Mouse (Mus musculus): Measurements from ENCODE around the gene Gbp6. TPM values are rescaled to one million over a fixed set of nuclear protein-coding genes. Genes with fewer than 3 reads are reported as not detected.

Gbp6 gene
- 100 to 1,000 TPM; 138 to 196 TPM for polyA plus RNA-seq (2017; shearing (Covaris generic))

DNA sequence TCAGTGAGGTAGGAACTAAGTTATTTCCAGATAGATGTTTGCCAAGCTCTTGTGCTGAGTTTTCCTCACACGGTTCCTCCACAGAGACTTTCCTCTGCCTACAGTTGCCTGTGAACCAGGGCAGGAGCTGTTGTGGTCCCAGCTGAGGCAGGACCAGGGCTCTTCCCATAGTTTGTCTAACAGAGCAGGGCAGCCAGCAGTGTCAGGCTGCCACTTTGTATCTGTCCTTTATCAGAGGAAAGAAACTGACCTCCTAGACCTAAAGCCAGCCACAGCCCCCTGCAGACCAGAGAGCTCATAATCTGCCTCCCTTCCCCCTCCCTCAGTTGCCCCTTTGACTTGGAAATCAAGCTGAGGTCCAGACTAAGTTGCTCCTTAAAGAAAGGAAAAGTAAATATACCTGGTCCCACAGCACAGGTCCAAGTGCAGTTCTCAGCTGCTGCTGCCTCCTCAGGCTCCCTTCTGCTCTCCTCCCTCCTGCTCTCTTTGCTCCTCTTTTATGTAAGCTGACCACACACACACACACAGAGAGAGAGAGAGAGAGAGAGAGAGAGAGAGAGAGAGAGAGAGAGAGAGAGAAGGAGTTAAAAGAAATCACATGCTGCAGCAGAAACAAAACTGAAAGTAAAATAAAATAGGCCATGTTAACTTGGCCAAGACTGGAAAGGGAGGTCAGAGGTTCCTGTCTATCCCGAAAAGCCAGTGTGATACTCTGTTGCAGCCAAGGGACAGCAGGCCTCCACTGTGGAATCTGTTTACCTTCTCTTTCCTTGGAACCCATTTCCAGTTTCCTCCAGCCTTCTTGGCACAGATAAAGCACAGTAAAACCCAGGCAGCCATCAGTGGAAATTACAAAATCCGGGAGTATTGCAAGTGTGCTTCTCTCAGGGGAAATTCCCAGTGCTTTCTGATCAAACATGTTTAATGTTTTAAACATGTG is at the start of gene Gbp6, which contains the start of gene Gm43302:
Gene Gbp6 (minus strand): TSS at position 473 of the 940 bp plus-strand sequence.
Gene Gm43302 (minus strand): TSS at position 470 of the 940 bp plus-strand sequence.

GRCm38 (mm10) chr5:105239483-105240047 is 53.9 kb downstream of the Gbp6 start, which contains the start of gene Gbp10:
Gene Gbp10 (minus strand): TSS chr5:105239533.

Other genes starting within 250 kb of the Gbp6 start
- gene Gbp9, start 154.2 kb downstream of the Gbp6 start, polyA plus RNA-seq (2017; shearing (Covaris generic)), result 100 to 1,000 TPM; 112 to 114 TPM
- gene Gbp8, start 154.2 kb downstream of the Gbp6 start, polyA plus RNA-seq (2017; shearing (Covaris generic)), result 100 to 1,000 TPM; 101 to 112 TPM
- 100 to 1,000 TPM; 230 to 242 TPM for gene Gbp4, start 154.1 kb downstream of the Gbp6 start, polyA plus RNA-seq (2017; shearing (Covaris generic))
- 10 to 100 TPM; 44.9 to 76.5 TPM for gene Gbp10, start 54.2 kb downstream of the Gbp6 start, polyA plus RNA-seq (2017; shearing (Covaris generic))
- 1 to 10 TPM; 3.8 to 4.8 TPM for gene Gm43302, start within 50 bp of the Gbp6 start, polyA plus RNA-seq (2017; shearing (Covaris generic))
- gene Lrrc8b, start 122.1 kb upstream of the Gbp6 start, polyA plus RNA-seq (2017; shearing (Covaris generic)), result 10 to 100 TPM in 1 of 2 experiments, 1 to 10 TPM in 1; 5.5 to 10.4 TPM
- 100 to 1,000 TPM; 114 to 140 TPM for gene Lrrc8c, start 225.7 kb upstream of the Gbp6 start, polyA plus RNA-seq (2017; shearing (Covaris generic))

Data from inflammation-experienced regulatory T-cells (primary cell).